Mouse (Mus musculus) ES-Bruce4 (cell line): Measurements from ENCODE around the gene Gnrhr. TPM values are rescaled to one million over a fixed set of nuclear protein-coding genes. Genes with fewer than 3 reads are reported as not detected.

Source experiments
- H3K27ac ChIP-seq: 2 replicates; pipeline ENCODE4 v1.5.1; 2012; ENCODE audit warnings: low read length, inconsistent platforms; ENCODE audit not compliant: insufficient read depth
- H3K27me3 ChIP-seq: 2 replicates; pipeline ENCODE4 v1.6.1; 2012; ENCODE audit warnings: mild to moderate bottlenecking, low read length, inconsistent platforms; ENCODE audit not compliant: control insufficient read depth, poor library complexity, insufficient read depth, severe bottlenecking
- H3K36me3 ChIP-seq: 2 replicates; pipeline ENCODE4 v1.6.1; 2012; ENCODE audit warnings: inconsistent platforms, mild to moderate bottlenecking, low read length, moderate library complexity; ENCODE audit not compliant: control insufficient read depth, poor library complexity, insufficient read depth, severe bottlenecking
- H3K4me1 ChIP-seq: one replicate; pipeline ENCODE4 v1.8.1; 2011; ENCODE audit warnings: low read length; ENCODE audit not compliant: control insufficient read depth, insufficient read depth
- H3K4me3 ChIP-seq: 2 replicates; pipeline ENCODE4 v1.5.1; 2011; ENCODE audit warnings: low read depth, mild to moderate bottlenecking, low read length
- H3K9ac ChIP-seq: 2 replicates; pipeline ENCODE4 v1.6.1; 2012; ENCODE audit warnings: low read depth, mild to moderate bottlenecking, inconsistent platforms; ENCODE audit not compliant: poor library complexity, severe bottlenecking
- H3K9me3 ChIP-seq: replicated peaks from 2 replicates; pipeline ENCODE4 v1.6.1; 2012; ENCODE audit warnings: mild to moderate bottlenecking, low read length, inconsistent platforms; ENCODE audit not compliant: control insufficient read depth, poor library complexity, insufficient read depth, severe bottlenecking
- CTCF ChIP-seq: IDR thresholded peaks from one replicate; pipeline ENCODE4 v1.8.1; 2011; ENCODE audit warnings: low read depth, low read length
- EP300 ChIP-seq: IDR thresholded peaks from 2 replicates; pipeline ENCODE4 v1.6.1; 2011; ENCODE audit warnings: low read depth, low read length; ENCODE audit not compliant: insufficient read depth
- POLR2A ChIP-seq: IDR thresholded peaks from one replicate; pipeline ENCODE4 v1.8.1; 2011; ENCODE audit warnings: low read length; ENCODE audit not compliant: insufficient read depth
- polyA plus RNA-seq: library from polyadenylated mRNA; stranded (reverse); fragments of >200 nt; gene quantifications from 2 replicates; pipeline ENCODE4 v1.2.4, GENCODE M21; 2011; ENCODE audit warnings: low read depth; ENCODE audit not compliant: missing spikeins, insufficient read depth, insufficient read length

Gnrhr gene
- polyA plus RNA-seq, 1 experiment = not detected

GRCm38 (mm10) chr5:86190770-86191169 is 6.9 kb downstream of the Gnrhr start:
- H3K9ac ChIP-seq = no peak overlapping the region
- TF ChIP-seq EP300 (no peak), POLR2A (no peak), CTCF (peak; percentile 51)

GRCm38 (mm10) chr5:86190290-86190689 is 7.4 kb downstream of the Gnrhr start:
- H3K9me3 ChIP-seq = no peaks in the 10 kb centered on the region
- peak overlapping the region; percentile 68 for H3K27ac ChIP-seq
- no peaks in the 10 kb centered on the region for H3K36me3 ChIP-seq
- H3K27me3 ChIP-seq = peaks cover 1% of the 10 kb centered on the region; the same call in 1 of the 2 replicates
- H3K4me1 ChIP-seq = no peaks in the 10 kb centered on the region
- TF ChIP-seq EP300 (peak; percentile 63; the same call in 1 of the 2 replicates), POLR2A (no peak), CTCF (no peak)
- 0 out of 2 replicates have a peak overlapping the region, but pooled peaks have one; percentile 5 for H3K4me3 ChIP-seq
- H3K9ac ChIP-seq = no peak overlapping the region

More at GRCm38 (mm10) chr5:86190770-86191169, 6.9 kb downstream of the Gnrhr start:
- H3K9me3 ChIP-seq = no peaks in the 10 kb centered on the region
- no peak overlapping the region for H3K4me3 ChIP-seq
- H3K4me1 ChIP-seq = no peaks in the 10 kb centered on the region
- H3K27ac ChIP-seq = no peak overlapping the region
- H3K36me3 ChIP-seq = no peaks in the 10 kb centered on the region
- H3K27me3 ChIP-seq = peaks cover 1% of the 10 kb centered on the region; the same call in 1 of the 2 replicates

- no peak overlapping the region for H3K27ac ChIP-seq
- no peak overlapping the region for H3K9ac ChIP-seq
- peaks cover 1% of the 10 kb centered on the region; the same call in 1 of the 2 replicates for H3K27me3 ChIP-seq
- no peak overlapping the region for H3K4me3 ChIP-seq
- no peak for TF ChIP-seq CTCF
- no peak for TF ChIP-seq EP300
- no peak for TF ChIP-seq POLR2A
- H3K36me3 ChIP-seq = no peaks in the 10 kb centered on the region
- H3K9me3 ChIP-seq = no peaks in the 10 kb centered on the region
- no peaks in the 10 kb centered on the region for H3K4me1 ChIP-seq
Measured at GRCm38 (mm10) chr5:86187441-86187840, 10.3 kb downstream of the Gnrhr start.

- H3K27me3 ChIP-seq = no peaks in the 10 kb centered on the region
- H3K9me3 ChIP-seq = no peaks in the 10 kb centered on the region
- peaks cover 2% of the 10 kb centered on the region for H3K4me1 ChIP-seq
- no peak overlapping the region for H3K4me3 ChIP-seq
- H3K9ac ChIP-seq = no peak overlapping the region
- peaks cover 4% of the 10 kb centered on the region for H3K36me3 ChIP-seq
- no peak for TF ChIP-seq CTCF
- TF ChIP-seq EP300 = no peak
- no peak for TF ChIP-seq POLR2A
- peak overlapping the region; percentile 65 for H3K27ac ChIP-seq
Measured at GRCm38 (mm10) chr5:86173778-86174177, 23.9 kb downstream of the Gnrhr start.

GRCm38 (mm10) chr5:86172449-86173161 is 25.1 kb downstream of the Gnrhr start, which contains the start of gene Uba6:
Gene Uba6 (minus strand): TSS chr5:86172803.
- Histone ChIP-seq H3K27me3 (no peaks in the 10 kb centered on the region), H3K36me3 (peaks cover 4% of the 10 kb centered on the region), H3K27ac (peak within 1 kb of the TSS; percentile 65), H3K4me3 (peak within 1 kb of the TSS; percentile 78), H3K4me1 (peaks cover 2% of the 10 kb centered on the region), H3K9ac (peak within 1 kb of the TSS; percentile 65), H3K9me3 (no peaks in the 10 kb centered on the region)
- TF ChIP-seq EP300 = peak; percentile 80
- no peak for TF ChIP-seq CTCF
- TF ChIP-seq POLR2A = peak; percentile 86

GRCm38 (mm10) chr5:86172088-86172448 is 25.6 kb downstream of the Gnrhr start:
- TF ChIP-seq CTCF = no peak
- TF ChIP-seq EP300 = no peak
- TF ChIP-seq POLR2A = no peak
- Histone ChIP-seq H3K4me3 (peak overlapping the region; percentile 78), H3K9me3 (no peaks in the 10 kb centered on the region), H3K9ac (peak overlapping the region; percentile 65), H3K27ac (no peak overlapping the region), H3K36me3 (peaks cover 4% of the 10 kb centered on the region), H3K27me3 (no peaks in the 10 kb centered on the region), H3K4me1 (peaks cover 2% of the 10 kb centered on the region)

Other genes starting within 250 kb of the Gnrhr start
- gene Cenpc1, start 132.3 kb downstream of the Gnrhr start, polyA plus RNA-seq = 54.3 and 57.4 TPM in 2 replicates
- gene Stap1, start 126.2 kb downstream of the Gnrhr start, polyA plus RNA-seq = 0.67 TPM in 1 of 2 replicates, not detected in the other
- 71.5 and 72.6 TPM in 2 replicates for gene Uba6, start 25.1 kb downstream of the Gnrhr start, polyA plus RNA-seq
- gene Tmprss11c, start 91.4 kb upstream of the Gnrhr start, polyA plus RNA-seq = not detected in 2 replicates
- gene Tmprss11d, start 175.5 kb upstream of the Gnrhr start, polyA plus RNA-seq = not detected in 2 replicates